Mouse (Mus musculus): ENCODE measurements around the gene Atp8a1. TPM values are rescaled to one million over a fixed set of nuclear protein-coding genes. Genes with fewer than 3 reads are reported as not detected.
A peak's percentile ranks its signal among the peaks of the same experiment; 100 is the strongest.
"Not testable (repeated sequence)": the region's sequence is repeated elsewhere in the genome, so short reads cannot be mapped to it uniquely, and the experiment has no call there.

The Atp8a1 gene
- total and polyA plus RNA-seq, 2 experiments from 2014 or later, result 30.9 to 83.8 TPM

- Histone ChIP-seq H3K9me3 (ENCODE audit: low read length) (no peaks in the 10 kb centered on the region), H3K9ac (no peak overlapping the region), H3K36me3 (ENCODE audit: insufficient read depth) (no peaks in the 10 kb centered on the region), H3K4me2 (ENCODE audit: low read depth) (no peak overlapping the region), H3K4me3 (ENCODE audit: low read depth, low read length) (no peak overlapping the region), H3K4me1 (ENCODE audit: insufficient read depth) (no peaks in the 10 kb centered on the region), H3K27me3 (ENCODE audit: insufficient read depth, low read length) (no peaks in the 10 kb centered on the region), H3K27ac (ENCODE audit: low read depth, low read length) (no peak overlapping the region)
- ATAC-seq, result no peak
- no peak for DNase-seq
- 66% methylated on average over 5 of the region's 5 CpGs for WGBS
- TF ChIP-seq CTCF (IDR thresholded peaks at IDR 0.05; ENCODE audit: low read depth), result no peak
Observed at GRCm38 (mm10) chr5:67819451-67819850, 27.8 kb downstream of the Atp8a1 start.

- H3K9ac ChIP-seq, result no peak overlapping the region
- ATAC-seq (no peak), DNase-seq (no peak)
- H3K4me1 ChIP-seq (ENCODE audit: insufficient read depth), result no peaks in the 10 kb centered on the region
- no peak overlapping the region for H3K4me3 ChIP-seq (ENCODE audit: low read depth, low read length)
- H3K4me2 ChIP-seq (ENCODE audit: low read depth), result no peak overlapping the region
- no peak overlapping the region for H3K27ac ChIP-seq (ENCODE audit: low read depth, low read length)
- H3K36me3 ChIP-seq (ENCODE audit: insufficient read depth), result peaks cover 10% of the 10 kb centered on the region
- no peak for TF ChIP-seq CTCF (IDR thresholded peaks at IDR 0.05; ENCODE audit: low read depth)
- no peaks in the 10 kb centered on the region for H3K27me3 ChIP-seq (ENCODE audit: insufficient read depth, low read length)
- no peaks in the 10 kb centered on the region for H3K9me3 ChIP-seq (ENCODE audit: low read length)
- WGBS, result 68% methylated on average over 16 of the region's 16 CpGs
Observed at GRCm38 (mm10) chr5:67815572-67816325, 31.5 kb downstream of the Atp8a1 start.

GRCm38 (mm10) chr5:67815060-67815459, 32.2 kb downstream of the Atp8a1 start:
- not testable (repeated sequence) for ATAC-seq, DNase-seq
- 79% methylated on average over 4 of the region's 8 CpGs for WGBS

GRCm38 (mm10) chr5:67814437-67814965, 32.7 kb downstream of the Atp8a1 start:
- ATAC-seq, result no peak
- Histone ChIP-seq H3K36me3 (ENCODE audit: insufficient read depth) (peaks cover 10% of the 10 kb centered on the region), H3K9ac (no peak overlapping the region), H3K9me3 (ENCODE audit: low read length) (no peaks in the 10 kb centered on the region), H3K27ac (ENCODE audit: low read depth, low read length) (no peak overlapping the region), H3K4me3 (ENCODE audit: low read depth, low read length) (no peak overlapping the region), H3K4me1 (ENCODE audit: insufficient read depth) (no peaks in the 10 kb centered on the region), H3K4me2 (ENCODE audit: low read depth) (no peak overlapping the region), H3K27me3 (ENCODE audit: insufficient read depth, low read length) (no peaks in the 10 kb centered on the region)
- no peak for DNase-seq
- TF ChIP-seq CTCF (IDR thresholded peaks at IDR 0.05; ENCODE audit: low read depth), result no peak
- 95% methylated on average over 7 of the region's 7 CpGs for WGBS

More at GRCm38 (mm10) chr5:67815060-67815459, 32.2 kb downstream of the Atp8a1 start:
- H3K9me3 ChIP-seq (ENCODE audit: low read length); H3K4me3 ChIP-seq (ENCODE audit: low read depth, low read length); H3K27ac ChIP-seq (ENCODE audit: low read depth, low read length); H3K9ac ChIP-seq; H3K36me3 ChIP-seq (ENCODE audit: insufficient read depth); H3K4me1 ChIP-seq (ENCODE audit: insufficient read depth); H3K27me3 ChIP-seq (ENCODE audit: insufficient read depth, low read length); H3K4me2 ChIP-seq (ENCODE audit: low read depth): not testable (repeated sequence)

DNA sequence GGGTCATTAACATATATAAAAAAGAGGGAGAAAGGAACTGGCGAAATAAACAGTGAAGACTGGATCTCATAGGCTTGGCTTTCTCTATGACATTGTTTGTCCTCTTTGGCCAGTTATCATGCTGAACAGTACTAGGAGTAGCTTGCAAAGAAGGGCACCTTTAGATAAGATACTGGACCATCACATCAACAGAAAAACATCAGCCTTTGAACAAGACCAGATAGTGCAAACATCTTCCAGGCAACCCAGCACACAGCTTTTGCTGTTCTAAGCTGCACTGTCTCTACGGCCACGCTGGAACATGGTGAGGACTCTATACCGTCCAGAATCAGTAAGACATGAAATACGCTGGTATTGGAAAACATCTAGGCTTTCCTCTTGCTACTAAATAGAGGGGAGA, 33.9 kb downstream of the Atp8a1 start:
- DNase-seq (no peak), ATAC-seq (no peak)
- no peaks in the 10 kb centered on the region for H3K27me3 ChIP-seq (ENCODE audit: insufficient read depth, low read length)
- H3K9me3 ChIP-seq (ENCODE audit: low read length), result no peaks in the 10 kb centered on the region
- H3K27ac ChIP-seq (ENCODE audit: low read depth, low read length), result no peak overlapping the region
- H3K9ac ChIP-seq, result no peak overlapping the region
- no peak overlapping the region for H3K4me3 ChIP-seq (ENCODE audit: low read depth, low read length)
- TF ChIP-seq CTCF (IDR thresholded peaks at IDR 0.05; ENCODE audit: low read depth), result no peak
- 95% methylated on average over 5 of the region's 5 CpGs for WGBS
- no peak overlapping the region for H3K4me2 ChIP-seq (ENCODE audit: low read depth)
- no peaks in the 10 kb centered on the region for H3K4me1 ChIP-seq (ENCODE audit: insufficient read depth)
- H3K36me3 ChIP-seq (ENCODE audit: insufficient read depth), result peaks cover 10% of the 10 kb centered on the region

DNA sequence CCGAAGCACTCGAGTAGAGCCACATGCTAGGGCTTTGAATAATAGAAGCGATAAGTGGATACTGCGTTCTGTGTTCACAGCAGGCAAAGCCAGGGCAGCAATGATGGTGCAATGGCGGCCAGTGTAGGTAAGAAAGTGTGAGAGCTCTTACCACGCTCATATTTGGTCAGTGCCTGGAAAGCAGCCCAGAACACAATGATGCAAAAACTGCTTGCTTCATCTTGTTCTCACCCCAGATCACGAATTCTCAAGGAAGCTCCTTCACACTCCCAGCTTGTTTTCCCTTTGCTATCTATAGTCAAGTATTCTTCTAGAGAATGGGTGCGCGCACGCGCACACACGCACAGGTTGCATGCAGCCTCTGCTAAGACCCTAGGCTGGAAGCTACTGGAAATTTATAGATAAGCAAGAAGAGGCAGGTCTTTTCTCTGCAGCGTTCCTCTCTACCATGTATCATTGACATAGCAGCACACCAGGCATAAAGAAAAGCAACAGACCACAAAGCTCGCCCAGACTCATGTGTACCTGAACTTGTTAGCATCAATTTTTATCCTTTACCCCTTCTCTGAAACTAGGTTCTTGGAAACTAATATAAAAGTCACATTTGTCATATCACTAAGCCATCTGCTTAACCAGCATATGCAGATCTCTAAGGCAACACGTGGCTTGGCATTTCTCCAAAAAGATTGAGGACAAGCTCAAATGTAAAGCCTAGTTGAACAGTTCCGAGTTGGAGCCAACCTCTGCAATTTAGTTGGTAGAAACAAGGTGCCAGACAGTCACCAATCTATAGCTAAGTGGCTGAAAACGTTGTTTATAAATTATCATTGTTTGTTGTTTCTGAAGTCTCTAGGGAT, 44.8 kb downstream of the Atp8a1 start:
- H3K4me3 ChIP-seq (ENCODE audit: low read depth, low read length), result no peak overlapping the region
- no peak for TF ChIP-seq CTCF (IDR thresholded peaks at IDR 0.05; ENCODE audit: low read depth)
- DNase-seq (peak; percentile 73), ATAC-seq (peak; percentile 66)
- H3K4me1 ChIP-seq (ENCODE audit: insufficient read depth), result peaks cover 9% of the 10 kb centered on the region
- no peak overlapping the region for H3K27ac ChIP-seq (ENCODE audit: low read depth, low read length)
- no peak overlapping the region for H3K9ac ChIP-seq
- no peaks in the 10 kb centered on the region for H3K27me3 ChIP-seq (ENCODE audit: insufficient read depth, low read length)
- H3K36me3 ChIP-seq (ENCODE audit: insufficient read depth), result no peaks in the 10 kb centered on the region
- 75% methylated on average over 17 of the region's 17 CpGs for WGBS
- H3K4me2 ChIP-seq (ENCODE audit: low read depth), result no peak overlapping the region
- H3K9me3 ChIP-seq (ENCODE audit: low read length), result no peaks in the 10 kb centered on the region

GRCm38 (mm10) chr5:67800801-67801200, 46.4 kb downstream of the Atp8a1 start:
- Histone ChIP-seq H3K4me2 (ENCODE audit: low read depth) (no peak overlapping the region), H3K36me3 (ENCODE audit: insufficient read depth) (no peaks in the 10 kb centered on the region), H3K4me3 (ENCODE audit: low read depth, low read length) (no peak overlapping the region), H3K9me3 (ENCODE audit: low read length) (no peaks in the 10 kb centered on the region), H3K9ac (no peak overlapping the region), H3K4me1 (ENCODE audit: insufficient read depth) (peaks cover 9% of the 10 kb centered on the region), H3K27ac (ENCODE audit: low read depth, low read length) (no peak overlapping the region), H3K27me3 (ENCODE audit: insufficient read depth, low read length) (no peaks in the 10 kb centered on the region)
- no peak for TF ChIP-seq CTCF (IDR thresholded peaks at IDR 0.05; ENCODE audit: low read depth)
- WGBS, result 62% methylated on average over 8 of the region's 8 CpGs
- no peak for ATAC-seq
- DNase-seq, result no peak

Measured in forebrain, postnatal 0 days (tissue).